Mouse (Mus musculus): ENCODE measurements around the gene Wfdc6b. TPM values are rescaled to one million over a fixed set of nuclear protein-coding genes. Genes with fewer than 3 reads are reported as not detected.
"Not testable (repeated sequence)": the region's sequence is repeated elsewhere in the genome, so short reads cannot be mapped to it uniquely, and the experiment has no call there.

The Wfdc6b gene
- not detected in 2 replicates for total RNA-seq (2012; rRNA removed)
- not detected for polyA plus RNA-seq (2012; ENCODE audit: insufficient read depth in 1 of 2, insufficient read length in 2 of 2, low read depth in 1 of 2, low replicate concordance in 2 of 2, missing spikeins in 1 of 2)

GRCm38 (mm10) chr2:164613471-164613870 is at the start of gene Wfdc6b, which contains the start of gene Wfdc8:
Gene Wfdc6b, plus strand, starts transcription at chr2:164613522.
Gene Wfdc8, minus strand, starts transcription at chr2:164613626.
- DNase-seq (ENCODE audit: low read depth, low spot score); H3K27me3 ChIP-seq (ENCODE audit: control insufficient read depth in 1 of 2, insufficient read depth in 2 of 2, low read length in 2 of 2); H3K27ac ChIP-seq (ENCODE audit: control insufficient read depth, low read depth, low read length); H3K9me3 ChIP-seq (replicated peaks; ENCODE audit: insufficient read depth, low read length); H3K79me2 ChIP-seq (ENCODE audit: control insufficient read depth, insufficient read depth, low read length, poor library complexity); H3K4me3 ChIP-seq (ENCODE audit: control insufficient read depth in 1 of 2, insufficient read depth in 1 of 2, low read depth in 2 of 2, low read length in 2 of 2); H3K4me1 ChIP-seq (ENCODE audit: control insufficient read depth in 1 of 2, insufficient read depth in 2 of 2, low read length in 2 of 2); H3K9ac ChIP-seq (ENCODE audit: control insufficient read depth, low read depth, low read length, poor library complexity, severe bottlenecking); H3K36me3 ChIP-seq (ENCODE audit: control insufficient read depth in 1 of 2, insufficient read depth in 2 of 2, low read length in 2 of 2): not testable (repeated sequence)

GRCm38 (mm10) chr2:164564346-164564745 is 49.0 kb upstream of the Wfdc6b start:
- TF ChIP-seq MAFK (IDR thresholded peaks at IDR 0.05; ENCODE audit: borderline replicate concordance, low read depth, low read length) (no peak), ZNF384 (IDR thresholded peaks at IDR 0.05; ENCODE audit: low read depth, low read length) (no peak), ZMIZ1 (IDR thresholded peaks at IDR 0.05; ENCODE audit: low read depth, low read length) (no peak), ETS1 (IDR thresholded peaks at IDR 0.05; ENCODE audit: low read depth, low read length) (no peak), RAD21 (IDR thresholded peaks at IDR 0.05; ENCODE audit: low read depth, low read length) (no peak), MAX (IDR thresholded peaks at IDR 0.05; ENCODE audit: low read length) (no peak), UBTF (IDR thresholded peaks at IDR 0.05; ENCODE audit: borderline replicate concordance, insufficient read depth, low read depth, low read length) (no peak), NRF1 (IDR thresholded peaks at IDR 0.05; ENCODE audit: insufficient read depth, low read depth, low read length, poor library complexity, severe bottlenecking) (no peak)
- no peaks in the 10 kb centered on the region; a peak in 2 of 4 replicates for H3K27me3 ChIP-seq (ENCODE audit: control insufficient read depth in 1 of 2, insufficient read depth in 2 of 2, low read length in 2 of 2)

GRCm38 (mm10) chr2:164566997-164567396 is 46.3 kb upstream of the Wfdc6b start:
- Histone ChIP-seq H3K36me3 (ENCODE audit: control insufficient read depth in 1 of 2, insufficient read depth in 2 of 2, low read length in 2 of 2) (no peaks in the 10 kb centered on the region), H3K4me1 (ENCODE audit: control insufficient read depth in 1 of 2, insufficient read depth in 2 of 2, low read length in 2 of 2) (no peaks in the 10 kb centered on the region), H3K4me3 (ENCODE audit: control insufficient read depth in 1 of 2, insufficient read depth in 1 of 2, low read depth in 2 of 2, low read length in 2 of 2) (no peak overlapping the region), H3K27ac (ENCODE audit: control insufficient read depth, low read depth, low read length) (no peak overlapping the region), H3K79me2 (ENCODE audit: control insufficient read depth, insufficient read depth, low read length, poor library complexity) (no peaks in the 10 kb centered on the region), H3K27me3 (ENCODE audit: control insufficient read depth in 1 of 2, insufficient read depth in 2 of 2, low read length in 2 of 2) (peaks cover 0 to 2% of the 10 kb centered on the region in 2 experiments; a peak in 3 of 4 replicates), H3K9ac (ENCODE audit: control insufficient read depth, low read depth, low read length, poor library complexity, severe bottlenecking) (no peak overlapping the region), H3K9me3 (replicated peaks; ENCODE audit: insufficient read depth, low read length) (no peaks in the 10 kb centered on the region)
- DNase-seq (ENCODE audit: low read depth, low spot score), result peak; percentile 38
- TF ChIP-seq GABPA (IDR thresholded peaks at IDR 0.05; ENCODE audit: low read depth, low read length), result no peak
- TF ChIP-seq SIN3A (IDR thresholded peaks at IDR 0.05; ENCODE audit: low read length), result no peak
- peak; percentile 52 for TF ChIP-seq RAD21 (IDR thresholded peaks at IDR 0.05; ENCODE audit: low read depth, low read length)
- TF ChIP-seq BHLHE40 (IDR thresholded peaks at IDR 0.05; ENCODE audit: borderline replicate concordance, low read depth, low read length), result no peak
- no peak for TF ChIP-seq ZMIZ1 (IDR thresholded peaks at IDR 0.05; ENCODE audit: low read depth, low read length)
- TF ChIP-seq E2F4 (IDR thresholded peaks at IDR 0.05; ENCODE audit: borderline replicate concordance, low read depth, low read length), result no peak
- TF ChIP-seq CHD1 (IDR thresholded peaks at IDR 0.05; ENCODE audit: low read depth, low read length), result no peak
- no peak for TF ChIP-seq MEF2A (IDR thresholded peaks at IDR 0.05; ENCODE audit: extremely low read depth, insufficient replicate concordance, low read depth, low read length, poor library complexity, severe bottlenecking)
- no peak for TF ChIP-seq JUND (IDR thresholded peaks at IDR 0.05; ENCODE audit: low read depth, low read length)
- TF ChIP-seq POLR2AphosphoS5 (IDR thresholded peaks at IDR 0.05; ENCODE audit: borderline replicate concordance, low read depth, low read length), result no peak
- TF ChIP-seq CTCF (IDR thresholded peaks at IDR 0.05 in 2 of 3, conservative IDR thresholded peaks at IDR 0.05 in 1 of 3; ENCODE audit: control insufficient read depth in 1 of 3, insufficient read depth in 1 of 3, low read depth in 2 of 3, low read length in 3 of 3, poor library complexity in 1 of 3, severe bottlenecking in 1 of 3), result peak; percentile 54 to 66 (median 65)
- peak; percentile 70 for TF ChIP-seq SMC3 (IDR thresholded peaks at IDR 0.05; ENCODE audit: low read depth, low read length)
- peak; percentile 27; the same call in 1 of the 2 replicates for TF ChIP-seq ZC3H11A (IDR thresholded peaks at IDR 0.05; ENCODE audit: low read depth, low read length)
- TF ChIP-seq EP300 (IDR thresholded peaks at IDR 0.05; ENCODE audit: low read depth in 1 of 2, low read length in 2 of 2), result no peak
- no peak for TF ChIP-seq MAFK (IDR thresholded peaks at IDR 0.05; ENCODE audit: borderline replicate concordance, low read depth, low read length)
- TF ChIP-seq TCF12 (IDR thresholded peaks at IDR 0.05; ENCODE audit: low read depth, low read length), result no peak

More at GRCm38 (mm10) chr2:164564346-164564745, 49.0 kb upstream of the Wfdc6b start:
- Histone ChIP-seq H3K4me1 (ENCODE audit: control insufficient read depth in 1 of 2, insufficient read depth in 2 of 2, low read length in 2 of 2) (no peaks in the 10 kb centered on the region), H3K36me3 (ENCODE audit: control insufficient read depth in 1 of 2, insufficient read depth in 2 of 2, low read length in 2 of 2) (no peaks in the 10 kb centered on the region), H3K9ac (ENCODE audit: control insufficient read depth, low read depth, low read length, poor library complexity, severe bottlenecking) (no peak overlapping the region), H3K79me2 (ENCODE audit: control insufficient read depth, insufficient read depth, low read length, poor library complexity) (no peaks in the 10 kb centered on the region), H3K4me3 (ENCODE audit: control insufficient read depth in 1 of 2, insufficient read depth in 1 of 2, low read depth in 2 of 2, low read length in 2 of 2) (no peak overlapping the region), H3K27ac (ENCODE audit: control insufficient read depth, low read depth, low read length) (no peak overlapping the region), H3K9me3 (replicated peaks; ENCODE audit: insufficient read depth, low read length) (no peaks in the 10 kb centered on the region)
- no peak for DNase-seq (ENCODE audit: low read depth, low spot score)
